Mouse (Mus musculus) kidney, adult 2 months (tissue): Measurements from ENCODE around the gene Krt5.

Experiments used
- CTCF ChIP-seq: fragments of 200-500 bp; conservative IDR thresholded peaks from 2 replicates; pipeline ENCODE4 v1.5.1; 2011; ENCODE audit warnings: low read depth, mild to moderate bottlenecking, control low read depth, low read length, moderate library complexity, mixed read lengths; ENCODE audit not compliant: insufficient read depth, insufficient read length
- POLR2A ChIP-seq: fragments of 200-500 bp; IDR thresholded peaks from one replicate; pipeline ENCODE4 v1.6.1; 2011; ENCODE audit warnings: low read depth, low read length, control low read depth

GRCm38 (mm10) chr15:101742711-101743110 lies 30.0 kb upstream of the Krt5 start, which contains the start of gene Krt71:
- TF ChIP-seq POLR2A, result no peak
- no peak for TF ChIP-seq CTCF
